Mouse (Mus musculus) granulocyte monocyte progenitor cell, adult 5-6 weeks (primary cell): ENCODE results near the gene Alox8. TPM values are rescaled to one million over a fixed set of nuclear protein-coding genes. Genes with fewer than 3 reads are reported as not detected.

Experiments
- ATAC-seq: replicated peaks from 2 replicates; pipeline ENCODE4 v1.8.0; 2016; ENCODE audit warnings: mild to moderate bottlenecking, moderate TSS enrichment, inconsistent platforms; ENCODE audit not compliant: poor library complexity, severe bottlenecking
- total RNA-seq, 2 experiments: library from RNA; stranded (forward) in 1 of 2; stranded (reverse) in 1 of 2; fragments of 200-712, 200-1000 nt in 1 of 2; fragments of >200 nt in 1 of 2; fragmentation: Nextera tagmentation in 1 of 2; gene quantifications; 2 replicates each; pipeline ENCODE4 v1.2.3; 2014 to 2017

The Alox8 gene
- total RNA-seq (2014; fragmentation: Nextera tagmentation): not detected in 2 replicates
- not detected in 2 replicates for total RNA-seq (2017)

- 0 out of 2 replicates have a peak, but pooled peaks have one; percentile 4 for ATAC-seq
These were observed at the start of gene Alox8 for GRCm38 (mm10) chr11:69197743-69198142. TSS of gene Alox8 (minus strand) at chr11:69197843.

GRCm38 (mm10) chr11:69245643-69246042, 48.0 kb upstream of the Alox8 start:
- ATAC-seq: peak; percentile 69

DNA sequence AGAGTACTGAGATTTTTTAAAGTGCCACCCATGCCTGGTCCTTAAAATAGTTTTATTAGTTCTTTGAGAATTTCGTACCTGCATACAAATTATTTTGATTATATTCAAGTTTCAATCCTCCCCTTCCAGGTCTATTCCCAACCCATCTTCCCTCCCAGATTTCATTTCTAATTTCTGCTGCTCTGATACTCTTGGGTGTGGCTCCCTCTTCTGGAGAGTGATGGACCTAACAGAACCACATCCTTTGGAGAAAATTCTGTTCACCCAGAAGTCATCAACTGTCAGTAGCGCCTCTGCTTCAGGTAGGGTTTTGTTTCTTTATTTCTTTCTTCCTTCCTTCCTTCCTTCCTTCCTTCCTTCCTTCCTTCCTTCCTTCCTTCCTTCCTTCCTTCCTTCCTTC, 47.3 kb upstream of the Alox8 start:
- ATAC-seq: peak; percentile 48; the same call in 1 of the 2 replicates

DNA sequence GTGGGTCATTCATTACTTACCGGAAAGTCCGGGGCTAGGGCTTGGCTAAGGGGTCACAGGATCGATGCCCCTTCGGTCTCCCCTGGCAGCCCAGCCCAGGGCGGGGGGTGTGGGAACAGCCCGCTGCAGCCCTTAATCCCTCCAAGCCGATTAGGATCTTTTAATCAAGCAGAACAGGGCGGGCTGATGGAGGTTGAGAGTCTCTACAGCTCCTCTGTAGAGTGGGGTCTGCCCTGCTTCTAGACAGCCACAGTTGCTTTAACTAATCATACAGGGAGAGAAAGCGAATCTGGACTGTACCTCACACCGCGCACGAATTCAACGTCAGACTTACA, 39.2 kb upstream of the Alox8 start, which contains the start of gene Gucy2e:
Gene Gucy2e (minus strand): TSS at position 111 of the 335 bp plus-strand sequence.
- ATAC-seq: no peak

GRCm38 (mm10) chr11:69236061-69236925, 38.6 kb upstream of the Alox8 start:
- 0 out of 2 replicates have a peak, but pooled peaks have one; percentile 24 for ATAC-seq

DNA sequence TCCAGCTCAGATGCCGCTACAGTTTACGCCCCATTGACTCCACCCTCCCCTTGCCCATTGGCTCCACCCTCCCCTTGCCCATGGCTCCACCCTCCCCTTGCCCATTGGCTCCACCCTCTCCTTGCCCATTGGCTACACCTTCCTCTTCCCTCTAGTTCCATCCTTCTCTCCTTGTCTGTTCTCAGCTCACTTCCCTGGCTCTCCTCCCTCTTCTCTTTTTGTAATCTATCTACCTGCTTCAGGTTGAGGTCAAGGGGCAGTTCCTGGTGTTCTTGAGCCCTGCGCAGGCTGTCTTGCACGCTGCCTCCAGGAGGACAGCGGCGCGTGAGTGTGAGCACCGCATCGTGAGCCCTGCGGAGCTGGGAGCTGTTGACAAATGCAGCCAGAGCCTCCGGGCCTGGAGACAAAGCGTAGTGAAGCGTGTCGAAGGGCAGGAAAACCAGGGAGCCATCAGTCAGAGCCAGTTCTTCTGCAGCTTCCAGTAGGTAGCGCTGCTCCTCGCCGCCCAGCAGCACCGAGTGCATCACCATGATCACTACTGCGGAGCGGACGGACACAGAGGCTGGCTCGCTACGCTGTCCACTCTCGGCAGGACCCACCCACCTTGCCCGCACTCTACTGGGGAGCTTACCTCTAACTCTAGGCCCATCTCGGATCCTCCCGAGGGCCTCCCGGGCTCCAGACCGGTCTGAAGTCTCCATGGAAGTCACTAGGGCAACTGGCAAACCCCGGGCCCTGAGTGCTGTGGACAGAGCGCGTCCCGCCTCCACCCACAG, 37.8 kb upstream of the Alox8 start:
- peak; percentile 98 for ATAC-seq

GRCm38 (mm10) chr11:69233141-69233540, 35.5 kb upstream of the Alox8 start:
- ATAC-seq: no peak

DNA sequence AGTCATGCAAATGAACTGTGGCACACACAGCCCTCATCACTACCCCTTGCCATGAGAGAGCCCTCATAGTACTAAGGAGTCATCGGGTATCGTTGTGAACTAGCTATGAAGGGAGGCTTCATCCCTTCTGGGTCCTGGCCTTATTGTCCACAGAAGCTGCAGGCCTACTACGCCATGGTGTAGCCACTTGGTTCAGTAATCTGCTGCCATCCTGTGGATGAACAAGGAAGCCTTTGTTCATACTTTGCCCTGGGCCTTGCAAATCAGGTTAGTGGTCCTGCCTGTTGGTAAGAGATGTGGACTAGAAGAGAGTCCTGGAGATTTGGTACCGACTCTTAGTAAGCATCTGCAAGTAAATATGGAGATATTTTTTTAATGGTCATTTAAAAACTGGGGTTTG, 32.8 kb upstream of the Alox8 start:
- no peak for ATAC-seq

DNA sequence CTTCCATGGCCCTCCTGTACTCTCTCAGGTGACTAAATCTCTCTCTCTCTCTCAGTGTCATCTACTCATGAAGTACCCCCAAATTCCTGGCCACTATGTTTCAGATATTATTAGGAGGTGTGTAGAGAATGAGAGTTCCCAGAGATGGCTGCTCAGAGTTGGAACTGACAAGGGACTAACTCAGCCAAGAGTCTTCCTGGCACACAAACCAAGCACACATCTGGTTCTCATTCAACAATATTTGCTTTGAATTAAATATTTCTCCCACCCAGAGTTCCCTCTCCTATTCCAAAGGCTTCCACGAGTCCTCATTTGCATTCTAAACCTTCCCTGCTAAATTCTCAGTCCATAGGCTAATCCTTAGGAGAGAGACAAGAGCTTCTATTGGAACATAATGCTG, 28.1 kb upstream of the Alox8 start:
- no peak for ATAC-seq

DNA sequence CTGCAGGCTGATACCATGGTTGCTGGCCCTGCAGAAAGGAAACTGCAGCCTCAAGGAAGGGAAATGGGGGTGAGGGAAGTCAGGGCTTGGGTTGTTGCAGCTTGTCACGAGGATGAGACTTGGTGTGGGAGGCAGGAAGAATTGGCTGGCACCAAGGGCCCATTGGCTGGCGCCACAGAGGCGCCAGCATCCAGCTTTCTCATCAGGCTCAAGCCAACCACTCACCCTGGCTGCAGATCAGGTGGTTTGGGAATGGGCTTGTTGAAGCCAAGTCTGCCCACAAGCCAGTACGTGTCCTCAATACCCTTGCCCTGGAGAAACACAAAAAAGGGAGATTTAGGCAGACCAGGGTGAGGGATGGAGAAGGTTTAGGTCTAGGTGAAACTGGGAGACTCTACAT, 25.5 kb upstream of the Alox8 start:
- ATAC-seq: no peak

- ATAC-seq: no peak
These were observed 23.4 kb upstream of the Alox8 start for GRCm38 (mm10) chr11:69221070-69221469.

DNA sequence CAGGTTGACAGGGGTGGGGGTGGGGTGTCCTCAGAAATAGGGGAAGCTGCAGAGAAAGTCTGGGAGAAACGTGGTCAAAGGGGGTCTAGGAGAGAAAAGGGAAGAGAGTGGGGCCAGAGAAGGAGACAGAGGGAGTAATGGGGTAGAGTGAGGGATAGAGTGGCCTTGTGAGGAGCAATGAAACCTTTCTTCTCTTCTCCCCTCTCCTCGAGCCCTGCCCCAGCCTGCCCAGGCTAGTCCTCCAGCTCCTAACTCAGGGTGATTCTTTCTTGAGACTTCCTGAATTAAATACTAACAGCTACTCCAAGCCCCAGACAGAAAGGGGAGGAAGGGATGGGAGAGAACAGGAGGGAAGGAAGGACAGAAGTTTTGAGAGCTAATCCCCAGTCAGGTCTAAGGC, 21.0 kb upstream of the Alox8 start:
- no peak for ATAC-seq

GRCm38 (mm10) chr11:69217411-69217810, 19.8 kb upstream of the Alox8 start:
- ATAC-seq: no peak

DNA sequence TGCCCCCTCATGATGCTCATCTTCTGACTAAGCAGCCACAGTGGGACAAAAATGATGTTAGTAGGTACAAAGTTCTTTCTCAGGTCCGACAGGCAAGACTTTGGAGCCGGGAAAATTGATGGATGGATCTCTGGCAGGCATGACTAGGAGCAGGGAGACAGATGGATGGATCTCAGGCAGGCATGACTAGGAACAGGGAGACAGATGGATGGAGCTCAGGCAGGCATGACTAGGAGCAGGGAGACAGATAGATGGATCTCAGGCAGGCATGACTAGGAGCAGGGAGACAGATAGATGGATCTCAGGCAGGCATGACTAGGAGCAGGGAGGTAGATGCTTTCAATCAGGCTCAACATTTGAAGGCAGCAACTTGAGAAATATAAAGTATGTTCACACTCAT, 13.8 kb upstream of the Alox8 start:
- no peak for ATAC-seq

- peak; percentile 66 for ATAC-seq
These were observed 5.0 kb upstream of the Alox8 start for GRCm38 (mm10) chr11:69202469-69203230.

DNA sequence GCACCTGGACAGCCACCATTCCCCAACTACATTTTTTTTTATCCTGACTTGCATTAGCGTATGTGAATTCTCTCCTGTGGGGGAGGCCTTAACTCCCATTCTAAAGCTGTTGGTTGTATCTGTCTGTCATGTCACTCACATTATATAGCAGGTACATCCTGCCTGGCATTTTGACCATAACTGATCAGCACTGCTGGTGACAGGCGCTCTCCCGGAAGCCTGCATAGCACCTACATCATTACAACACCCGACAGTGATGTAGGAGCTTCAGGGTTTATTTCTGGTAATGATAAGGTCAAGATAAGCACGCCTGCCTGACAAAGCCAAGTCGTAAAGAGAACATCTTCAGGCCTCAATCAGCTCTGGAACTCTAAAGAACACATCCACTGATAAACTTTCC, 2.6 kb upstream of the Alox8 start:
- ATAC-seq: no peak

DNA sequence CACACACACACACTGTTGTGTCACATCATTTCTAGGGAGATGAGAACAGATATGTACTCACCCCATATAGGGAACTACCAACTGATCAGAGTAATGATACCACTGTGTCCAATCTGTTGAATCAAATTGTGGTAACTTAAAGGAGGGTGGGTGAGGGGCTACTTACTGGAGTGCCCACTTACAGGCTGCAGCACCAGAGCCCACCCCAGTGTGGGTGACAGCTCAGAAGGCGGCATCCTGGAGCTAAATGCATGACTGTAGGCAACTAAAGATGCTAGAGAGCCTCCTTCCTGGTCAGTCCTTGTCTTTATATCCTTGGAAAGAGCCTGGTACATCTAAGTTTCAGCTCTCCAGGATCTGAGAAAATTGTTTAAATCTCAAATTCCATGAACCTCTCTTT, 1.6 kb upstream of the Alox8 start:
- no peak for ATAC-seq

DNA sequence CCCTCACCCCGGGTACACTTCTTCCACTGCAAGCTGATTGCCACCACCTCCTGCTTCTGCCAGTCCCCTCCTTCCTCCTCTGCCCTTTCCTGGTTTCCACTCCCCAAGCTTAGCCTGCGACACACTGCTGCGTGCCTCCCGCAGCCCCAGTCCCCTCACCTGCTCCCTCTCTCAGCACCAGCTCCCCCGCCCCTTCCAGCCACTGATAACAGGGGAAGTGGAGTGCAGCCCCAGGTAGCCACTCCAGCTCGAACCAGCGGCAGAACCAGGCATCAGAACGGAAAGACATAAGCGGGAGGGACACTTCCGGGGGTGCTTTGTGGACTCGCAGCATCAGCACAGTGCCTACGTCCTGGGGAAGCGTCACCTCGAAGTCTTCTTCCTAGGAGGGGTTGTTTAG, 449 bp downstream of the Alox8 start:
- ATAC-seq: peak; percentile 50

GRCm38 (mm10) chr11:69196766-69197165, 877 bp downstream of the Alox8 start:
- no peak for ATAC-seq

DNA sequence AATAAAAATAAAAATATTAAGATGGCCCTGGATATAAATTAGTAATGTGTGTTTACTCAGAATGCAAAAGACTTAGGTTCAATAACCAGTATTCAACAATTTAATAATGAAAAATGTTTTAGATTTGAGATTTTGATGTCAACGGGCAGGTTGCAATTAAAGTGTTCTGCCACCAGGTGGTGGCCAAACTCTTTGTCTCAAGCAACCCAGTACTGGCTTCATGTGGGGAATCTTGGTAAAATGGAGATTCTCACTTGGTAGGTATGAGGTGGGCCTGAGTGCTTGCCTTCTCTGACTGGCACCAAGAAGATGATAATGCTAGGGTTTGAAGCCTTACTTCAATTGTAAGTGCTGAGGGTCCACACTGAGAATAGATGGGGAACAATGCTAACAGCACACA, 4.8 kb downstream of the Alox8 start:
- ATAC-seq: no peak

DNA sequence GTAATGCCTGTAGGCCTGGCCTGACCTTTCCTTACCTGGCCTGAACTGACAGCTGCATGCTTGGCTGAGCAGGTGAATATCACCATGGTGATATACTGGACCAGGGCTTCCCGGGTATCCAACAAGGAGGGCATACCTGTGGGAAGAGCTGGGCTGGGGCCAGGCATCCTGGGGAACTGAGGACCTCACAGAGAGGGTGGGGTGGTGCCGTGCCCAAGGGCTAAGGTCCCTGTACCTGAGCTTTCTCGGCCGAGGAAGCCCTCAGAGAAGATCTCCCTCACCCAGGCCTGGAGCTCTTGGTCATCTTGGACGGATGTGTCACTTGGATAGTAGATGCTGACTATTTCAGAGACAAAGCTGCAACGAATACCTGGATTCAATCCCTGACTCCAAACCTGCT, 11.7 kb downstream of the Alox8 start:
- no peak for ATAC-seq
